Mouse (Mus musculus) stomach, postnatal 0 days (tissue): ENCODE results near the gene Klhl7.

Source experiments
- CTCF ChIP-seq: IDR thresholded peaks from 2 replicates; pipeline ENCODE4 v1.5.1; 2016; ENCODE audit warnings: antibody characterized with exemption, low read depth, mild to moderate bottlenecking, moderate library complexity
- EP300 ChIP-seq: optimal IDR thresholded peaks from 2 replicates; pipeline ENCODE3; 2016; ENCODE audit warnings: antibody characterized with exemption

DNA sequence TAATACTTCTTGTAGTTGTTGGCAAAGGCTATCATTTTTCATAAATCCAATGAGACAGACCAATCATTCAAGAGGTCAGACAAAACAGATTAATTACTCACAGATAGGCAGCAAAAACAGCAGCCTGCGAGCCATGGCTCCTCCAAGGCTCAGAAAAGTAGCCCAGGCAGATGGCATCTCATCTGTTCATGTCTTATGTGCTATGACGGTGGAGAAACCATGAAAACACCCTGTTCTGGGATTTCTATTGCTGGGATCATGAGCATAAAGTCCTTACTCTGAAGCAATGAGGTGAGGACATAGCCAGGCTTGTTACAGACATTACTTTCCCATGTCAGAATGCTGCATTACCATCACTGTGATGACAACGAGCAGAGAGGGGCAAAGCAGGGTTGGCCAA lies 7.9 kb upstream of the Klhl7 start:
- TF ChIP-seq CTCF (no peak), EP300 (no peak)
